Mouse (Mus musculus) lung, postnatal 10 days (tissue): ENCODE data around the gene Ccdc85c.

Experiments
- DNase-seq: peaks from one replicate; pipeline ENCODE4 v3.0.0; 2021

Ccdc85c gene

GRCm38 (mm10) chr12:108274661-108275507 is at the start of gene Ccdc85c:
Gene Ccdc85c (minus strand): TSS chr12:108275425.
- DNase-seq: peak; percentile 54

GRCm38 (mm10) chr12:108320096-108320495 is 44.9 kb upstream of the Ccdc85c start:
- no peak for DNase-seq

- no peak for DNase-seq
Measured at GRCm38 (mm10) chr12:108318499-108318898, 43.3 kb upstream of the Ccdc85c start.

- DNase-seq: no peak
Measured at GRCm38 (mm10) chr12:108317826-108318430, 42.7 kb upstream of the Ccdc85c start.

- DNase-seq: no peak
Measured at GRCm38 (mm10) chr12:108317201-108317738, 42.0 kb upstream of the Ccdc85c start.

GRCm38 (mm10) chr12:108316655-108317054 is 41.4 kb upstream of the Ccdc85c start:
- DNase-seq: no peak

- no peak for DNase-seq
Measured at GRCm38 (mm10) chr12:108315818-108316217, 40.6 kb upstream of the Ccdc85c start.

GRCm38 (mm10) chr12:108313244-108313772 is 38.1 kb upstream of the Ccdc85c start:
- no peak for DNase-seq

GRCm38 (mm10) chr12:108312432-108312851 is 37.2 kb upstream of the Ccdc85c start:
- peak; percentile 71 for DNase-seq

- no peak for DNase-seq
Measured at GRCm38 (mm10) chr12:108311741-108312290, 36.6 kb upstream of the Ccdc85c start.

GRCm38 (mm10) chr12:108310456-108311027 is 35.3 kb upstream of the Ccdc85c start:
- DNase-seq: no peak

- DNase-seq: no peak
Measured at GRCm38 (mm10) chr12:108310041-108310440, 34.8 kb upstream of the Ccdc85c start.

- DNase-seq: peak; percentile 84
Measured at GRCm38 (mm10) chr12:108309116-108309794, 34.0 kb upstream of the Ccdc85c start.

GRCm38 (mm10) chr12:108308363-108308856 is 33.2 kb upstream of the Ccdc85c start:
- peak; percentile 86 for DNase-seq

GRCm38 (mm10) chr12:108307553-108307952 is 32.3 kb upstream of the Ccdc85c start:
- DNase-seq: peak; percentile 81

- peak; percentile 54 for DNase-seq
Measured at GRCm38 (mm10) chr12:108305812-108306794, 30.9 kb upstream of the Ccdc85c start, which contains the start of gene Hhipl1. Gene Hhipl1 (plus strand): TSS chr12:108306270.

- no peak for DNase-seq
Measured at GRCm38 (mm10) chr12:108305172-108305571, 29.9 kb upstream of the Ccdc85c start.

- DNase-seq: peak; percentile 76
Measured at GRCm38 (mm10) chr12:108303778-108304365, 28.6 kb upstream of the Ccdc85c start.

GRCm38 (mm10) chr12:108301006-108301405 is 25.8 kb upstream of the Ccdc85c start:
- no peak for DNase-seq

- peak; percentile 29 for DNase-seq
Measured at GRCm38 (mm10) chr12:108297033-108297432, 21.8 kb upstream of the Ccdc85c start.
